Mouse (Mus musculus): ENCODE measurements around the gene Mfn2.

DNA sequence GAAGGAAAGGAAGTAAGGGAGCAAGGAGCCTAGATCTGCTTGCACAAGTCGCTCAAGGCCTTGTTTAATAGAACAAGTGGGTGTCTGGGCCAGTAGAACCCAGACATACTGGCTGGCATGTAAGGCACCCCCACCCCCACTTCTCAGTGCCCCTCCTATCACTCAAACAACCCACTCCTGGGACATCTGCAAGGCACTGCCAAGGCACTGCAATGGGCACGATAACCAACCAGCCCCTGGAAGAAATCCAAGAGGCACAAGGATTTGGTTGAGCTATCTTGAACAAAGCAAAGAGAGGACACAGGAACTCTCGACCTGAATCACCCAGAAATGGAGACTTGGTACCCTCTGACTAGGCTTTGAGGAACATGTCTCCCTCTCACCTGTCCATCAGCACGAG lies 16.3 kb downstream of the Mfn2 start:
- TF ChIP-seq CTCF (IDR thresholded peaks at IDR 0.05; ENCODE audit: borderline replicate concordance, insufficient read depth, low read length), result no peak
- TF ChIP-seq POLR2A (IDR thresholded peaks at IDR 0.05; ENCODE audit: low read depth, low read length), result no peak
